Mouse (Mus musculus) cerebellum, postnatal 25 days (tissue): Measurements from ENCODE around the gene Lemd1.
A peak's percentile ranks its signal among the peaks of the same experiment; 100 is the strongest.

Experiments
- DNase-seq, 2 experiments: peaks; one replicate each; pipeline ENCODE4 v3.0.0; 2021; ENCODE audit warnings: mixed read lengths in 2 of 2

Gene Lemd1

DNA sequence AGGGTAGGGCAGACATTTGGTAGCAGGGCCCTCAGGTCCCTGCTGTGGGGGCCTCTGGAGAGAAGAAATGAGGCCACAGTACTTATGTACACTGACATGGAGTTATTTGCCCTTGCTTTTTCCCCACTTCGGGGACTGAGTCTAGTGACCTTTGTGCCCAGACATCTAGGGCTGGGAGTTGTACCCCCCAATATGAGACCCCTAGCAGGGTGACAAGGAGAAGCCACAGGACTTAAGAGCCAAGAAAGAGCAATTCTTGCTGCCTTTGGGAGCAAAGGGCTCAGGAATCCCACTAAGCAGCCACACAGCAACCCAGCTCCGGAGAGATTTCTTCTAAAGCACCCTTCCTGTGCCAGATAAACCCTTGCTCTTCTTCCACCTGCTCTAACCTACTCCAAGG is 10.7 kb downstream of the Lemd1 start:
- no peak for DNase-seq

DNA sequence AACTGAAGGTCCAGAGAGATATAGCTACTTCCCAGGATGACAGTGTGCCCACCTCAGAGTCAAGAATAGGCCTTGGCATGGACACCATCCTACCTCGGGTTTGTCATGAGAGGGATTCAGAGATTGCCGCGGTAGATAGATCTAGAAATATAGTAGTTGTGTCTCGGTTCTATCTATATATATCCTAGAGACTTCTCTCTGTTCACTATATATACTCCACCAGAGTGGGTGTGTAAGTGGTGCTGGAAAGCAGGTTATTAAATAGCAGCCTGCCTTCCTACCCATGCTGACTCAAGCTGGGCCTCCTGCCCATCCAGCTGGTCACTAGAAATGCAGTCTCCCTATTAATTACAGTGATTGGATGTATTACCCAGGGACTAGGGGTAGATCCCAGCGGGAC is 11.5 kb downstream of the Lemd1 start:
- DNase-seq = peak; percentile 55 to 69

DNA sequence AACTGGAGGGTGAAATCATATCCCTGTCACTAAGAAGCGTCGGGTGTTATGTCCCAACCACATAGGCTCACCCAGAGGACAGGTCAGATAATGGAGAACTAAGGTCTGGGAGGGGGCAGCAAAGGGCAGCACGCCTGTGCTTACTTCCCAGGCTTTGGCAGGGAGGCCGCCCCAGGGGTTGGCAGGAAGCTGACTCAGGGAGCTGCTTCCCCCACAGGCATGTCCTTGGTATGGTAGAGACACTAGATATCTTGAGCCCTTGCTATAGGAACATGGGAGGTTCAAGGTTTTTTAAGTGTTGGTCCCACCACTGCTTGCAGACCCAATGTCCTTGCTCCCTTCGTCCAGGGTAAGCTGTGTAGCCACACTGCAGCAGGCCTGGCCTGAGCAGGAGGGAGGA is 14.7 kb downstream of the Lemd1 start:
- DNase-seq = no peak

DNA sequence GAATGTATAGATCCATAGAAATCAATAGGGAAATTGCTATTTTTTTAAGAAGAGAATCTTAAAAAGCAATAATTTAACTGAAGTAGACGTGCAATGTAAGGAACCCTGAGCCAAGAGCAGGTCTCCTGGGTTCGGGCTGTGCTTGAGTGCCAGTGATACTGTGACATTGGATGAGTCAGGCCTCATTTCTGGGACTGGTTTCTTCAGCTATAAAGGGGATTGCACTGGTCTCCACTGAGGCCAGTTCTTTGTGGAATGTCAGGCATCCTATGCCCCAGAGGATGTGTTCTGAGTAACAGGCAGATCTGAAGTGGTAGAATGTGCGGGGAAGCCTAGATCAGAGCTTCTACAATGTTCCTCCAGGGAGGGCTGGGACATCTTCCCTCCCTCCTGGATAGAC is 15.6 kb downstream of the Lemd1 start:
- no peak for DNase-seq

DNA sequence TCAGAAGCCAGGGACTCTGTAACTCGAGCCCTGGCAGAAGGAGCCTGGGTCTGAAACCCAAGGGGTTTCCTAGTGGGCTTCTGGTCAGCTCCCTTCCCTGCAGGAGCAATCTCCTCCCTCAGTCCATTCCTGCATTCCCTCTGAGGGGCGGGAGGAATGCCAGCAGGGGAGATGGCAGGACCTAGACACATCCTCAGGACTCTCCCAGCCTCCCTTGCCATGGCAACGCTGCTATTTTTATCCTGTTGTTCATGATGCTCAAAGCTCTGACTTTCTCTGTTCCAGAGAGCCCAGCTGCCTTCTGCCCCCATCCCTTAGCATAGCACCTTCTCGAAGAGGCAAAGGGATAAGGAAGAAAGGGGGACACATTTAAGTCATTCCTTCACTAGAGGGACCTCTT is 16.9 kb downstream of the Lemd1 start:
- peak; percentile 84 to 90 for DNase-seq

DNA sequence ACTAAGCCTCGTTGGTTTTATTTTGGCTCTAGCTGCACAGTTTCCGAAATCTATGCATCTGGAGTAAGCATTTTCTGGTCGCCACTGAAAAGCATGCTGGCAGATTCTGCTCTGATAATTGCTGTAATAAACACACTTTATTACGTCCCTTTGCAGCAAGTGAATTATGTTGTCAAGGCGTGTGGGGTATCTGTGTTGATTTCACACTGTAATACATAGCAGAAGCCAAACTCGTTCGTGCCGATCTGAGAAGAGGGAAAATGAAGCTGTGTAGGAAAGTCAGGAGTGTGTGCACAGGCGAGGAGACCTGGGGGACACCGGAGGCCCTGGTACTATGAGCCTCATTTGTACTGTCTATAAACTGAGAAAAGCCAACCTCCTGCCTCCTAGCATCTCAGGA is 18.2 kb downstream of the Lemd1 start:
- no peak for DNase-seq

DNA sequence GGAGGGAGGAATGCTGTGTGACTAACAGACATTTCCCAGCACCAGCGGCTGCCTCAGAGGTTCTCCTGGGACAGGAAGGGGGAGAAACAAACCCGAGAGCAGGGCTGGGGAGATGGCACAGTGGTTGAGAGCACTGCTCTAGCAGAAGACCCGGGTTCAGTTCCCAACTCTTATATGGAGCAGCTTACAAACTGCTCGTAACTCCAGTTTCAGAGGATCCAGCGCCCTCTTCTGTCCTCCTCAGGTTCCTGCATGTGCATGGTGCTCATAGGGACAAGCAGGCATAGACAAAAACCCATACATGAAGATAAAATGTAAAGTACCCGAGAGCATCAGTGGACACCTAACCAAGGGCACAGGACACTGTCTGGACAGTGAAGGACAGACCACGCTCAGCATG is 19.7 kb downstream of the Lemd1 start:
- DNase-seq = peak; percentile 54 to 72

DNA sequence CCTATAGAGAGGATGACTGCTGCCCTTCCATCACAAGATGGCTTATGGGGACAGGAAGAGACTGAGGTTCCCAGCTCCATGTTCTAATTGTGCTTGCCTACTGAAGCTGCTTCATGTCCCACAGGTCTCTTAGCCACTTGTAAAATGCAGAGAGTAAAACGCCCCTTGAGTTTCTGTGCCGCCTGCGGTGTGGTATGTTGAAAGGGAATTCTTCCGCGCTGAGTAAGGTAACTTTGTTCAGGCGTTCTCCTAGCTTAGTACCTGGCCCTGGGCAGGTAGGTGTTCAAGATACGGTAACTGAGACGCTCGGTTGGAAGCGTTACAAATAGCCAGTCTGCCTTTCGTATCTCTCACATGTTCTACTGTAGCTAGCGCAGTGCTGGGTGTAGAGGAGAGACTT is 20.4 kb downstream of the Lemd1 start:
- DNase-seq = no peak

DNA sequence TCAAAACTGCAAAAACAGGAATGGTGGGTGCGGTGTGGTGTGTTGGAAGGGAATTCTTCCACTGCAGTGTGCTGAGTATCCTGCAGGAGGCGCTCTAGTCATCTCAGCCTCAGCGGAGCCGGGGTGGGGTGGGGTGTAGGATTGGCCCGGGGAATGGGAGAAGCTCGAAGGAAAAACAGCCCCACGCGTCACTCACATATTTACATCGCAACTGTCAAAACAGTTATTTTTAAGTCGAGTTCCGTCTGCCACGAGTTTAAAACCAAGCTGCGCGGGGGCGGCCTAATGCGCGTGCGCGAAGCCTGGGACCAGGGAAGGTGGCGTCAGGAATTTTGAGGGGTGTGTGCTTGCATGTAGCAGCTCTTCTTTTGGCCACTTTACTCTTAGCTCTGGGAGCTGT is 21.0 kb downstream of the Lemd1 start:
- DNase-seq = peak; percentile 74 to 78

DNA sequence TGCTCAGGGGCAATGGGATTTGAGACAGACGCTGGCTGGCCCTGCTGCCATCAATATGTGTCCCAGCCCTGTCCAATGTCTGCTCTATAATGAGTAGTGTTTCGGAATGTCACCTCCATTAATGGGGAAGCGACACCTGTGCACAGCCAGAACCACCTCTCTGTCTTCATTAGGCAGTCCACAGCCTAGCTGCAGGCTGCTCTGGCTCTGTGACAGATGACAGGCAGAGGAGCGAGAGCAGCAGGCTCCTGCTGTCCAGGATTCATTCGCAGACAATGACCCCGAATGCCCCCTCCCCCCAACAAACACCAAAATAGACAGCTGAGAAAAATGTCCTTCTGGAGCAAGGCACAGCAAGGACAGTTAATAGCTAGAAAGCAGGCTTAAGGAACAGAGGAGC is 21.8 kb downstream of the Lemd1 start:
- peak; percentile 37 to 64 for DNase-seq

DNA sequence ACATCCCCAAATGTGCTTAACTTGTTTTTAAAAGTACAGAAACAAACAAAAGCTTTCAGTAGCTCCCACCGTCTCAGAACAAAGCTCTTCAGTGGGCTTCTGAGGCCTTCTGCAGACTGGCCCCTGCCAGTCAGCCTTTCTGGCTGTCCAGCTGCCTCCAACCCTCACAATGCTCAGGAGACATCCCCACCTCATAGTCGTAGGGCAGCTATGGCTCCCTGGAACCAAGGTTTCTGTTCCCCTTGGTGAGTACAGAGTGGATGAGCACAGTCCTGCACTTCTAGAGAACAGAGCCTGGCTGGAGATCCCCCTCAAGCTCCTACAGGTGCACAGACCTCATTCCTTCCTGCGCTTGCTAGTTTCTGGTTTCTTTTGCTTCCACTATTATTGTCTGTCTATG is 25.0 kb downstream of the Lemd1 start:
- DNase-seq = no peak

DNA sequence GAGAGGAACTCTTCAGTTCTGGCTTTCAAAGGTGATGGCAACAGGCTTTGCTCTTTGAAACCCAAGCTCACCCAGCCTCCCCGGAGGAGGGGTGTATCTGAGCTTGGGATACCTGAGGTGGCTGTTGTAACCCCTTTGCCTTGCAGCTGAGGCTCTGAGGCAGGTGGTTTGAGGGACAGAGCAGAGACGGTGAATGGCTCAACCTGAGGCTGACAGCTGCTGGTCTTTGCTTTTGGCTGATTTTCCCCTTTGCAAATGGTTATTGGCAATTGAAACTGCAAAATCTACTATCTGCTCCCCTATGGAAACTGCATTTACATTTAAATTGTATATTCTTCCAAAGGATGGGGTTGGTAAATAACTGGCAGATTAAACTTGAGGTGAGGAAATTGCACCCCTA is 30.4 kb downstream of the Lemd1 start:
- DNase-seq = no peak

DNA sequence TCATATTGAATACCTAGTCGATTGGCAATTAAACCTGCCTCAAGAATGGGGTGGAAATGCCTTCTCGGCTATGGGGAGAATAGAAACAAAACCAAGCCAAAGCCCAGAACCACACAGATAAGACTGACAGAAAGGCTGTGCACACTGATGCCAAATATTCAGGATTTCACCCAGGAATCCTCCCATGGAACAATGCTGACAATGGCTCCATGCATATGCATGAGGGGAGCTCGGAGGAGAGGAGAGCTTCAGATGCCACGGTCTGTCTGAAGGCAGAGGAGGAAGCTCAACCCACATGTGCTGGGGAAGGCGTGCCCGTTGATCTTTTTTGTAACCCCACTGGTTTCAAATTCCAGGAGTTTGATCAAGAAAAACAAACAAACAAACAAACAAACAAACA is 30.9 kb downstream of the Lemd1 start:
- DNase-seq = no peak

DNA sequence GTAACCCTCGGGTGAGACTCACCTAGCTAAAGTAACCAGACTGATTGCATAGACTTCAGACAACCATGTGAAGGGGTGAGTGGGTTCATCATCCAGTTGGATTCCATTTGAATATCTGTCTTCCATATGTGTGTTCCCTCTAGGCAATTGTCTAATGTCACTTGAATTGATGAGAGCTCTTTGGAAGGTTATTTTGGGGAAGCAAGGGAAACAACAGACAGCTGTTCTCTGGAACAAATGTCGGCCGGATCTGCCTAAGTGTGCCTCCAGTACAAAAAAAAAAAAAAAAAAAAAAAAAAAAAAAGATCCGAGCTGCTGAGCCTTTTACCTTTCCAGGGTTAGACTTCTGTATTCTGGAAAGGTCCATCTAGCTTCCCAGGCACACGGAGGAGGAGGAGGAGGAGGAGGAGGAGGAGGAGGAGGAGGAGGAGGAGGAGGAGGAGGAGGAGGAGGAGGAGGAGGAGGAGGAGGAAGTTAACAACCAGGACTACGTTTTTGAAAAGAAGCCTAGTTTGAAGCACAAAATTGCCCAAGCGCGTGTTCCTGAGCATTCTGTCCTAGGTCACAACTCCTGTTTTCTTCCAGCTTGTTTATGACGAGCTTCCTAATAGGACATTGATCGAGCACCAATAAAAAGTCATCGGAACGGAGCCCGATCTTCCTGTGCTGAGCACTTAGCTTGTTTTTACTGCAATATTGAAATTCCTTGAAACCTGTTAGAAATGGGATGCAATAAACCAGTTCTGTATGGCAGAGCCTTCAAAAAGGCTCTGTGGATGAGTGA is 35.3 kb downstream of the Lemd1 start:
- DNase-seq = no peak

DNA sequence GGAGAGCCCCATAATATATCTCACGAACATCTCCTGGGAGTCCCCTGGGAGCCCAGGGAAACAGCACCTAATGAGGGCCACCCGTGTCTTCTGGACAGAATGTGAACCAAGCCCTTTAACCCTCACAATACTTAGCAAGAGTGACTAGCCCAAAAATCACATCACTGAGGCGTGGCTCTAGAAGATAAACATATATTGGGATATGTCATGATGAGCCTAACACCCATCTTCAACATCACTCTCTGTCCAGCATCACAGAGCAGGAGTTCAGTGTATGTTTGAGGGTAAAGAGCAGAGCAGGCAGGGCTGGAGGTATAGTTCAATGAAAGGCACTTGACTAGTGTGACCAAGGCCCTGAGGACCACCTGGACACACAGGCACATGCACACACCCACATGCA is 38.4 kb downstream of the Lemd1 start, which contains the start of gene Gm10188:
Gene Gm10188, minus strand, starts transcription at position 101 of the 400 bp plus-strand sequence.
- DNase-seq = no peak

DNA sequence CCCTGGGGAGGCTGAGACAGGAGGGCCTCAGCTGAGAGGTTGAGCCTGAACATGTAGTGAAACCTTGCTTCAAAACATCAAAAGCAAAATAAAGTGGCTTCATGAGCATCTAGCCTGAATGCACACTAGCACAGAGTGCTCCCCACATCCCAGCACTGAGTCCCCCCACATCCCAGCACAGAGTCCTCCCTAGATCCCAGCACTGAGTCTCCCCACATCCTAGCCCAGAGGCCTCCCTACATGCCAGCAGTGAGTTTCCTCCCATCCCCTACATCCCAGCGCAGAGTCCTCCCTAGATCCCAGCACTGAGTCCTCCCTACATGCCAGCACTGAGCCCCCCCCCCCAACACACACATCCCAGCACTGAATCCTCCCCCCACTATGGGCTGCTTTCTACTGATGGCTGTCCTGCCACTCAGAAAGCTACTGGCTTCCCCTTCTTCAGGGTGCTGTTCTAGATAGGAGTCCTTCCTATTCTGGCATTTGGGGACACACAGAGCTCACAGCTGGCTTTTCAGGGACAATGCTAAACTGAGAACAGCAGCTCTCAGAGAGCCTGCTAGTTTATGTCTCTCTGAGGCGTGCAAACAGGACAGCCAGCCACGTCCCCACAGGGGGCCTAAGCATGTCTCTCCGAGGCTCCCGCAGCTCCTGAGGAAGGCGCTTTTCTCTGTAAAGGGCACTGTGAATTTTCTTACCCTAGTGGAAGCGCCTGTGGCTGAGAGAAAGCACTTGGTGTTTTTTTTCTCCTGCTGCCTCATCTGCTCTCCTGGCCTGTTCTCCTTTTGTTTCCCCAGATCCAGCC is 40.4 kb downstream of the Lemd1 start:
- DNase-seq = peak in 1 of 2 experiments; percentile 30

DNA sequence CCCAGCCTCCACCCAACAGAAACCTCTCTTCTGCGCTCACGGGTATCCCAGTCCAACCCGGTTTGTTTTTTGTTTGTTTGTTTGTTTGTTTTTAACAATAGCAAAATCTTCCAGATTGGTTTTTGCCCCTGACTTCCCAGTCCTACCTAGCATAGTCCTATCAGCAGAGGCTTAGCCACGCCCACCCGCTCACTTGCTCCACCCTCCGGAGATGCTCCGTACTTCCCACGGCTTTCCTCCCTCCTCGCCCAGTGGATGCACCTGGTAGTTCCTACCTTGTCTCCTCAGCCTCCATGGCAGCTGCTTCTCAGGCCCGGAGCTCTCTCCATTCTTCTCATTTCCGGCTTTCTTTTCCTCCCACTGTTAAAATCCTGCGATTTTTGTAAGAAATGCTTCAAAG is 42.3 kb downstream of the Lemd1 start:
- peak; percentile 59 to 75 for DNase-seq

DNA sequence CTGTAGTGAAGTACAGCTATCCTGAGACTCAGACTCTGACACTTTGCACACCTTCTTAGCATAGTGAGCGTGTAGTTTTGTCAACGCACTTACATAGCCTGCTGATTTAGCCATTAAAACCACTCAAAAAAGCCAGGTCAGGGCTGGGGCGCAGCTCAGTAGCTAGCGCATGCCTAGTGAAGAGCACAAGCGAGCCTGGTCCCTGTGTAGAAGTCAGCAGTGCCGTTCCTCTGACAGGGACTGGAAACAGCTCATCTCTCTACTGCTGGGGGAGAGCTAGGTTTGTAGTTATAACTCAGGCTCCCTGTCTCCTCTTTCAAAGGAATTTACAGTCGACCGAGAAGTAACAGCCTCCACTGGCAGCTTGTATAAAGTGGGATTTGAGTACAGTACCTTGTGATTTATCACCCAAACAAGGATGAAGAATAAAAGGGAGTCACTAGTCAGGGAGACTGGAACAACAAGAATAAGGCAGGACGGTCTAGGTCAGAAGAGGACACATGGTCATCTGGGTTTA is 43.6 kb downstream of the Lemd1 start:
- DNase-seq = no peak

DNA sequence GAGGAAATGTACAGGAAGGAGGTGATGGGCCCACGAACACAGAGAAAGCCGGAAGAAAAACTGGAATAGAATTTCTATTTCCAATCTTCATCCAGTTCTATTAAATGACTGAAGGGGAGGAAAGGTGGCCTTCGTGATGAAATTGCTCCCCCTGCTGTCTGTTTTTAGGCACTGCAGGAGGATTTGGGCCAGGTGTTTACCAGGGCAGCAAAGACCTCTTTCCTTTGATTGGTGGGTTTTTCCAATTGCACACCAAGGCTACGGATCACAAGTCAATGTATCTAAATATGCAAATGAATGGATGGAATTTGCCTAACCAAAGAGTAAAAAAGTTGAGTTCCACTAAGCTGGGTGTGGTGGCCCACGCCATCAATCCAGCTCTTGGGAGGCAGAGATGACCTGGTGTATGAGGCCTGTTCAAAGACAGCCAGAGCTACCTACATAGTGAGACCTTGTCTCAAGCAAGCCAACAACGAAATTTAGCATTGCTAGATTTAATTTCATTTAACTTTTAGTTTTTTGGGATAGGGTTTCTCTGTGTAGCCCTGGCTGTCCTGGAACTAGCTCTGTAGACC is 46.4 kb downstream of the Lemd1 start:
- peak; percentile 82 to 84 for DNase-seq

DNA sequence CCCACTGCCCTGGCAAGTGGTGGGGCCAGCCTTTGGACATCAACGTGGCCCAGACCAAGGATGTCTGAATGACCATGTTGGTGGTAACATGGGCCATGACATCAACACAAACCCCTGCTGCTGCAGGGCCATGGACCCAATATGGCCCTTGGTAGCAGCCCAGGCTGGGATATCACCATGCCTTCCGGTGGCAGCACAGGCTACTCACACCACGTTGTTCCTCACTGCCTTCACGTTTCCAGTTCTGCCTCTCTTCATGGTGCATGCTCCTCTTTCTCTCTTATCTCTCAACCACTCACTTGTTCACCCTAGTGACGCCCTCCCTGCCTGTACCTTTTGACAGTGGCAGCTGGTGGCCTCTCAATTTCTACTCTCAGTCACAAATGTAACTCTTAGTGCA is 53.8 kb downstream of the Lemd1 start:
- no peak for DNase-seq

DNA sequence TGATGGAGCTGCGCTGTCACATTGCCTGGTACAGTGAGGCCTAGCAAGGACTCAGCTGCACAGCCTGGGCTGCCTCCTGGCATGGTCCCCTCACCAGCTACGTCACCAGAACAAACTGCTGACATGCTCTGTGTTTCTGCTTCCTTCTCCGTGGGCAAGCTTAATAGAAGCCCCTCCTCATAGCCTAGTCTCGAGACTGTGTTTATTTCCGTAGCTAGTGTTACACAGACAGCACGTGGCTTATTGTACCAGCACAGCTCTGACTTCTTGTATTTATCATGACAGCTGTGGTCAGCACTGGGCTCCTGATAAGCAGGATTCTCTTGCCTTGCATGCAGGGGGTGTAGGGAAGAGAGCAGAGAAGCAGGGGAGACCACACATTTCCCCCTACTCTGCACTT is 54.9 kb downstream of the Lemd1 start:
- no peak for DNase-seq

DNA sequence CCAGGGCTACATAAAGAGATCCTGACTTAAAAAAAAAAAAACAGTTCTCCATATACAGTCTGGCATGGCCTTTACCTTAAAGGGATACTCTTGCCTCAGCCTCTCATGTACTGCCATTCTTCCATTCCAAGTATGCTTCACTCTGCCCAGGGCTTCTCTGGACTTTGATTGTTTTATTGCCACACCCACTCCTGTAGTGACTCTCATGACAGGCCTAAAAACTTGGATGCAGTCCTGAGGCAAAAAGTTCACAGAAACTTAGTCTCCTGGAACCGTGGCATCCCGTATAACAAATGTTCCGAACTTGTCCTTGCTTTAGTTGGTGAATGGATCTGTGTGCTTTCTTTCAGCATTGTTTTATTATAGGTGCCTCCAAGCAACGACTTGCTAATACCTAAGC is 55.4 kb downstream of the Lemd1 start:
- DNase-seq = no peak

DNA sequence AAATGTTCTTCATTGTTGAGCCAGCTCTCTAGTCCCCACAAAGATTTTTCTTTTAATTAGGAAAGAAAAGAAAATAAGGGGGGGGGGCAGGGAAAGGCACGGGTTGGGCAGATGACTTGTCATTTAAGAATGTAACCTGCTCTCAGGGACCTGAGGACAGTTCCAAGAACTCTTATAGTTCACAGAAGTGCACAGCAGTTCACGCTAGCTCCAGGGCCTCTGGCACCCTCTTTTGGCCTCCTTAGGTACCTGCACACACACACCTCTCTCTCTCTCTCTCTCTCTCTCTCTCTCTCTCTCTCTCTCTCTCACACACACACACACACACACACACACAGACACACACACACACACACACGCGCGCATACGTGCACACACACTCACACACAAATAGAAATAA is 63.2 kb downstream of the Lemd1 start:
- DNase-seq = no peak

DNA sequence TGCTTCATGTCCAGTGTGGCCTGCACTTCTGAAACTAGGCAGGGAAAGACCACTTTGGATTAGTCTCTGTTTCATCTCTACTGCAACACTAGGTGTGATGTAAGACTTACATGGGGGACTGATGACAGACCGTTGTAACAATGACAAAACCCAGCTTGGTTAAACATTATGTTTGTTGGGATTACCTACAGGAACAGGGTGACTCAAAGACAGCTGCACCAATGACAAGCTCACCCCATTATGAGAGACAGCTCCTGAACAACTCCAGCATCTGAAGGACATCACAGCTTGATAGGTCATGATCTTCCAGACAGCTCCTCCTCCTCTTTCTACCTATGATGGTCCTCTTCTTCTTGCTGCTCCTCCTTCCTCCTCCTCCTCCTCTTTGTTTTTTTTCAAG is 69.1 kb downstream of the Lemd1 start:
- DNase-seq = no peak
